Mouse (Mus musculus) bone marrow macrophage, adult 2 months (primary cell): ENCODE results near the gene Ap3b2. TPM values are rescaled to one million over a fixed set of nuclear protein-coding genes. Genes with fewer than 3 reads are reported as not detected.
A peak's percentile ranks its signal among the peaks of the same experiment; 100 is the strongest.
"Not testable (repeated sequence)": the region's sequence is repeated elsewhere in the genome, so short reads cannot be mapped to it uniquely, and the experiment has no call there.

ENCODE experiments used
- H3K27ac ChIP-seq: 2 replicates; pipeline ENCODE4 v1.5.1; 2012; ENCODE audit warnings: low read depth, low read length; ENCODE audit not compliant: insufficient read depth
- H3K4me1 ChIP-seq: 2 replicates; pipeline ENCODE4 v1.6.1; 2012; ENCODE audit warnings: low read length; ENCODE audit not compliant: control insufficient read depth, insufficient read depth
- H3K4me3 ChIP-seq: 2 replicates; pipeline ENCODE4 v1.5.1; 2012; ENCODE audit warnings: mild to moderate bottlenecking, low read length, moderate library complexity; ENCODE audit not compliant: insufficient read depth
- CTCF ChIP-seq: IDR thresholded peaks from 2 replicates; pipeline ENCODE4 v1.5.1; 2012; ENCODE audit warnings: low read depth, mild to moderate bottlenecking, low read length, moderate library complexity
- POLR2A ChIP-seq: IDR thresholded peaks from 2 replicates; pipeline ENCODE4 v1.6.1; 2012; ENCODE audit warnings: mild to moderate bottlenecking, low read depth, low read length, borderline replicate concordance
- polyA plus RNA-seq: library from polyadenylated mRNA; stranded (reverse); fragments of >200 nt; gene quantifications from 2 replicates; pipeline ENCODE4 v1.2.4, GENCODE M21; 2012; ENCODE audit not compliant: missing spikeins, insufficient read depth, insufficient read length

Ap3b2 gene
- polyA plus RNA-seq, 1 experiment, result not detected

DNA sequence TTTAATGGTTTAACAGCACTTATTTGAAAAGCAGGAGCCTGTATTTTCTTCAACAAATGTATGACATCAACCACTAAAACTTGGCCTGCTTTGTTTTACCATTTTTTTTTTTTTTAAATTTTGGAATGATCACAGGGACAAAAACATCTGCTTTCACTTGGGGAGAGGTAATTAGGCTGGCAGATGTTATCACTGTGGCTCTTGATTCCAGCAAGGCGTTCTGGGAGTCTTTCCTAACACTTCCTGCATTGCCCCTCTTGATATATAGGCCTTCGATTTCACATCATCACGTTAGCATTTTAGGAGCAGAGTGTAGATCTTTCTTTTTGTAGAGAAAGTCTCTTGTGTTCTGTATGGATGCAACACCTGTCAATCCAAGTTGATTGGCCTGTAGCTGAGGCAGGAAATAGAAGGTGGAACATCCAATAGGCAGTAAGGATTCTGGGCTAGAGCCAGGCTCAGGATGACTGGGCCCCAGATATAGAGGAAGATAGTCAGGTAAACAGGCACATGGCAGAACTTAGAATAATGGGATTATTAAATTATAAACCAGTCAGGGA, 14.1 kb downstream of the Ap3b2 start:
- TF ChIP-seq POLR2A, result no peak
- TF ChIP-seq CTCF, result no peak
- Histone ChIP-seq H3K4me1 (no peaks in the 10 kb centered on the region), H3K4me3 (no peak overlapping the region), H3K27ac (no peak overlapping the region)

DNA sequence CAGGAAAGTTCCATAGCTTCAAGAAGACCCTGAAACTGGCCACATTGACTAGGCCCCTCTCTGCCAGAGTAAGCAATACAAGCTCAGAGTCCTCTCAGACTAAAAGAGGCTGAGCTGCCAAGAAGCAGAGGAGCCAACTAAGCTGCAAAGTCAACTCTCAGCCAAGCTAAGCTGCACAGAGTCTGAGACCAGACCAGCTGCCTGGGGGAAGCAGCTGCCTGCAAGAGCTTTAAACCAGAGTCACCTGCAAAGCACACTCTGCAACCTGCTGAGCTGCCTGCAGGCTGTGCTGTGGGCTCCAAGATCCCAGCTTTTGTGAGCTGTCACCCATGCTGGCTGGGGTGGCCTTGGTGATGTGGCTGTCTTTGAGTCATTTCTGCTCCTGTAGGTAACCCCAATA, 15.5 kb downstream of the Ap3b2 start:
- H3K4me1 ChIP-seq, H3K27ac ChIP-seq, H3K4me3 ChIP-seq: not testable (repeated sequence)

DNA sequence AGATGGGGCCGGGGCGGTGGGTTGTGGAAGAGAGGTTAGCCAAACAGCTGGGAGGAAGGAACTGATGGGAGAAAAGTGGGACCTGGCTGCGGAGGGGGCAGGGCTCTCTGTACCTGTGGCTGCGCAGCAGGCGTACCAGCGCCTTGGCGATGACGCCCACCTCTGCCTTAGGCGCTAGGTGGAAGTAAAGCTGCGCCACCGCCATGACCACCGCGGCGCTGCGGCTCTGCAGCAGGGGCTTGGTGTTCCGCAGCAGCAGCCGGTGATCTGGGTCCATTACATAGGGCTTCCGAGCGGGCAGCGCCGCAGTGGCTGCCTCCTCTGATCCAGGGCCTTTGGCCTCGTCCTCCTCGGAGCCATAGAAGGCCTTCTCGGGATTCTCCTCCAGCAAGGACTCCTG, 16.9 kb downstream of the Ap3b2 start:
- Histone ChIP-seq H3K27ac (no peak overlapping the region), H3K4me1 (no peaks in the 10 kb centered on the region), H3K4me3 (no peak overlapping the region)
- TF ChIP-seq POLR2A (no peak), CTCF (no peak)

DNA sequence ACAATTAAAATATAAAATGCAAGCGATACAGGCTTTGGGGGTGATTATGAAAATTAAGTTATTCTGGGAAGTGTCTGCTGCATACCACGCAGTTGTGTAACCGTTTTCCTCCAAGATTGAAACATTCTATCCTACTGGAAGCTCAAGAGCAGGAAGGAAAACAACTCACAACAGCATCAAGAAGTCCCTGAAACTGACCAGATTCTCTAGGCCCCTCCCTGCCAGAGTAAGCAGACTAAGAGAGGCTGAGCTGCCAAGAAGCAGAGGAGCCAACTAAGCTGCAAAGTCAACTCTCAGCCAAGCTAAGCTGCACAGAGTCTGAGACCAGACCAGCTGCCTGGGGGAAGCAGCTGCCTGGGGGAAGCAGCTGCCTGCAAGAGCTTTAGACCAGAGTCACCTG, 18.5 kb downstream of the Ap3b2 start:
- Histone ChIP-seq H3K4me1 (no peaks in the 10 kb centered on the region), H3K27ac (no peak overlapping the region), H3K4me3 (no peak overlapping the region)
- TF ChIP-seq POLR2A, result no peak

DNA sequence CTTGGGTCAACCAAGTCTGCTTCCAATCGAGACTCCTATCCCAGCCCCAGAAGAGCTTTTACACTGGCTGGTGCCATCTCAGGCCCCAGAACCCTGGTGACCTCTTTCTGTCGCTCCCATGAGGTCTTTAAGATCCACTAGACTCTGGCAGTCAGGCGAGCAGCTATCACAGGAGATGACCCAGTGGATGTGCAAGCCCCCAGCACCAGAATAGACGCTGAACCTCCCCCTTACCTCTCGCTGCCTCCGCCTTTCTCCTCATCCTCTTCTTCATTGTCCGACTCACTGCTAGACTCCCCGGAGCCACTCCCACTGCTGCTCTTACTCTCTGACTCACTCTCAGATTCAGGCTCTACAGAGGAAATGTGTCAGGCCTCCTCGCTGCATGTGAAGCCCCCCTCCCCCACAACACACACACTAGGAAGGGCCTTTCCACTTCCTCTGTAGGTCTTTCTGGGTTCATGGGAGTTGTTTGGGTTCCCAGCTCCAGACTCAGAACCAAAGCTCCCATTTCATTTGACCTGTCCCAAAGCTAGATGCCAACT, 28.7 kb downstream of the Ap3b2 start:
- no peaks in the 10 kb centered on the region for H3K4me1 ChIP-seq
- no peak overlapping the region for H3K27ac ChIP-seq
- TF ChIP-seq POLR2A (no peak), CTCF (no peak)
- H3K4me3 ChIP-seq, result no peak overlapping the region

DNA sequence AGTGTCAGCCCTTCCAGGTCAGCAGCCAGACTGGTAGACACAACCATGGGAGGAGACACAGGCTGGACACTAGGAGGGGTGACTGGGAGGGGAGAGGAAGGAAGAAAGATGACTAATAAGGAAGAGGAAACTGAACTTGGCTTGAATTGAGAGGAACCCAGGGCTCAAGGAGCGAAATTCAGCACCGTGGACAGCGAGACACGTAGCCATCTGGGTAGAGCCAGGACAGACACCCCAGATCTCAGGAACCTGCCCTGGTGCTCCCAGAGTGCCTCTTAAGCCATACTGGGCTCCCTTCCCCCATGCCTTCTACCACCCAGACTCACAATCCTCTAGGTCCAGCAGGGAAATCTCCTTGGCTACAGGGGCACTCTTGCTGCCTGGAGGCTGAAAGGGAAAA, 29.6 kb downstream of the Ap3b2 start:
- Histone ChIP-seq H3K4me1 (no peaks in the 10 kb centered on the region), H3K4me3 (no peak overlapping the region), H3K27ac (no peak overlapping the region)
- TF ChIP-seq POLR2A (no peak), CTCF (no peak)

DNA sequence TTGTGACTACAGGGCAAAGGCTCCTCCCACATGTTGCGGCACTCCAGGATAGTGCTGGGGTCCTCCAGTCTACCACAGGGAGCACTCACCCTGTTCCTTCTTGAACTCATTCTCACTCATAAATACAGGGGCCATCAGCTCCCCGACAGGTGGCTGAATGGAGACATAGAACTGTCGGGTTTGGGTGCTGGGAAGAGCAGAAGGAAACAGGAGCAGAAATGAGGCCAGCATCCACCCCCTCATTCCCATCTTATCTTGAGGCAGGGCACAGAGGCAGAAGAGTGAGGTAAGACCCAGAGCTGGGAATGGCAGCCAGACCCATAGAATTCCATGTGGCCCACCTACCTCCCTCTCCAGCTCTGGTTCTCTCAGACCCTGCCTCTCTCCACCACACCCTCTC, 30.9 kb downstream of the Ap3b2 start:
- no peak for TF ChIP-seq POLR2A
- TF ChIP-seq CTCF, result no peak
- H3K4me1 ChIP-seq, result no peaks in the 10 kb centered on the region
- H3K27ac ChIP-seq, result no peak overlapping the region
- H3K4me3 ChIP-seq, result no peak overlapping the region

DNA sequence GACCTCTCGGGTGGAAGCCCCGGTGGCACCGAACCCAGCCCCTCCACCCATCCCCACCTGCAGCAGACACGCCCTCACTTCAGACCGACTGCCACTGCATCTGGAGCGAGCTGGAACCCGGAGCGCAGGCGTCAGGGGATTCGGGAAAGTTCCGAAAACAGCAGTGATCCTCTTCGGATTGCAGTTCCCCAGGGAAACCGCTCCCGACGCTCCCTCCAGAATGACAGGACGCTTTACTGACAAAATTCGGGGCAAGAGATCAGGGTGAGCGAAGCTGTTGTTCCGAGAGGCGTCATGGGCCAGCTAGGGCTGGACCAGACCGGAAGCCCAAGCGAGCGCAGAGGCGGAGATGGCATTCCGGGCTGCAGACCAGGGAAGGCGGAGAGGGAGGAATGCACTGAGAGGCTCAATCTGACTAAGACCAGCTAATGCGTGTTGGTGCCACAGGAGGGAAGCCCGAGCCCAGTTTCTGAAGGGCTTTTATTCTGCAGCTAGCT, 38.5 kb downstream of the Ap3b2 start, which contains the start of gene Cpeb1:
Gene Cpeb1 (minus strand): TSS at position 311 of the 497 bp plus-strand sequence.
- Histone ChIP-seq H3K4me1 (0 out of 2 replicates have a peak, but pooled peaks cover 3% of the 10 kb centered on the region), H3K27ac (no peak within 1 kb of the TSS), H3K4me3 (peak within 1 kb of the TSS; percentile 53)
- no peak for TF ChIP-seq POLR2A
- no peak for TF ChIP-seq CTCF

DNA sequence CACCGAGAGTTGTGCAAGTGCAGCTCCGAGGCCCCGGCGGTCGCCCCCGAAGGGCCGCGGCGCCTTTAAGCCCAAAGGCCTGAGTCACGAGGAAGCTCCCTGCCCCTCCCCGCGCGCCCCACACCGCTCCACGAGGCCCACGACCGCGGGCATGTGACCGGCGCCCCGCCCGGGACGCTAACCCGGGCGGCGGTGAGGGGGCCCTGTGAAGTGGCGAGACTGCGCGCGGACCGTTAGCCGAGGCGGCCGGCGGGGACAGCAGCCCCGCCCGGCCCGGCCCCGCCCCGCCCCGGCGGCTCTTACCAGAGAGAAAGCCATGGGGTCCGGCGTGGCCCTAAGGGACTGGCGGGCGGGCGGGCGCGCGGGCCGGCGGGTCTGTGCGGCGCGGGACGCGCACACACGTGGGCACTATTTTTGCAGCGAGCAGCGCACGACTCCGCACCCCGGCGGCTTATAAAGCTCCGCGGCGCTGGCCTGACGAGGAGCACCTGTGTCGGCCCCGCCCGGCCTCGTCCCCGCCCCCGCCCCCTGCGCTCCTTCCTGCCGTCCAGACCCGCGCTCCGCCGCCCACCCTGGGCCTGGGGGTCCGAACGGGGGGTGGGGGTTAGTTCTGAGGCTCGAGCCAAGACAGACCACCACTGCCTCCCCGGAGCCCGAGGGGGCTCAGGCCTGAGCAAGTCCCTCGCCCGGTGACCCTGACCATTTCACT, 39.2 kb downstream of the Ap3b2 start:
- TF ChIP-seq POLR2A (no peak), CTCF (no peak)
- Histone ChIP-seq H3K27ac (no peak overlapping the region), H3K4me1 (0 out of 2 replicates have a peak, but pooled peaks cover 3% of the 10 kb centered on the region), H3K4me3 (peak overlapping the region; percentile 53)
